Mouse (Mus musculus) layer of hippocampus, adult 9-11 months (tissue): ENCODE data around the gene Setdb1.

ENCODE experiments used
- DNase-seq: peaks from one replicate; pipeline ENCODE4 v3.0.0; 2022

The Setdb1 gene

GRCm38 (mm10) chr3:95318548-95318947, 38.5 kb downstream of the Setdb1 start:
- peak; percentile 62 for DNase-seq

DNA sequence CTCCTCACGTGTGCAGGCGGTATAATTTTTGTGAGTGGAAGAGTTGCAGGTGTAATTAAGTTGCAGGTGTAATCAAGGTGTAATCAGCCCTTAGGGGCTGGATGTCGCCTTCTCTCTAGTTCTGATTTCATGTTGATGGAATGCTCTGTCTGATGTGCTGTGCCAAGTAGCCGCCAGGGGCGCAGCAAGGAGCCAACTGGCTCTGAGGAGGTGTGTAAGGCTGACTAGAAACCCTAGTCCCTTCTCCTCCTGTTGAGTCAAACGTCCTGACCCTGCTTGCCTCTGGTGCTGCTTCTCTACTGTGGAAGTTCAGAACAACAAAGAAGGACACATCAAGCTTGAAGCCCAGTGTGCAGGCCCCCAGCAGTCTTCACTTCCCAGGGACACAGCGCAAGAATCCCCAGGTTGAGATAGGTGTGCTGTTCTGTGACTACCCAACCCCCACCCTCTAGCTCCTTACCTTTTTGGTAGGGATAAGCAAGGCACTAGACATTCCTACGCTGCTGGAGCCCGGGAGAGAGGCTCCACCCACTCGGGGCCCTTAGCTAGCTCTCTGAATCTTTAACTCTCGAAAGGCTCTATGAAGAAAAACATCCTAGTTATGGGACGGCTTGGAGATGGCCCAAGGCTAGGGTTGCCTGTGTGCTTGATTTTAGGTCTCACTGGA, 39.5 kb downstream of the Setdb1 start:
- DNase-seq, result peak; percentile 38

DNA sequence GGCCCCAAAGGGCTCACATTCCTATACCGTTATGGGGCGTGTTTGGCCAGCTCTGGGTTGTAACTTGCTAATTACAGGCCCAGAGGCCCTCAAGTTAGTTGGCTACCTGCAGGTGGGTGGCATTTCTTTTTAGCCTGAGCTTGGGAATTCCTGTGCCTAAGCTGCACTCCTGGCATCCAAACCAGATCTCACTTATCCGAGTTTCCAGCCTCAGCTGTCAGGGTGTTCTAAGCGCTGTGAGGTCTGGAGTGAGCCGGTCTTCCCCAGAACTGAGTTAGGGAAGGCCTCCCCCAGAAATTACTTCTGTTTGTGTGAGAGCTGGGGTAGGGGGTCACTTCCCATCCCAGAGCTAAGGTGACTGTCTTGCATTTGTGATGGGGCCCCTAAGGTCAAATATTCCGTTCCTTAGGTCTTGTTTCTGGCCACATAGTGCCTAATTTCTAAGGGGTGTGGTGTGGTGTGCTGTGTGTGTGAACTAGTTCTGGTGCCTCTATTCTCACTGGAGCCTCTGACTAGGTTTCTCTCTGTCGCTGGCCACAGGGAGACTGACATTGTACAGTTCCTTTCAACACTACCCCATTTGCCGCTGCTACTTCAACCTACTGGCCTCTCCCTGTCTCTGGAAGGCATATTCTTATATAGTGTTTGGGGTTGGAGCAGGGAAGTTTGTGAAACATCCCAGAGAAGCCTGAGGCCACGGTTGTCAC, 41.0 kb downstream of the Setdb1 start:
- no peak for DNase-seq

- DNase-seq, result peak; percentile 72
These were observed 41.7 kb downstream of the Setdb1 start for GRCm38 (mm10) chr3:95315094-95315843.

DNA sequence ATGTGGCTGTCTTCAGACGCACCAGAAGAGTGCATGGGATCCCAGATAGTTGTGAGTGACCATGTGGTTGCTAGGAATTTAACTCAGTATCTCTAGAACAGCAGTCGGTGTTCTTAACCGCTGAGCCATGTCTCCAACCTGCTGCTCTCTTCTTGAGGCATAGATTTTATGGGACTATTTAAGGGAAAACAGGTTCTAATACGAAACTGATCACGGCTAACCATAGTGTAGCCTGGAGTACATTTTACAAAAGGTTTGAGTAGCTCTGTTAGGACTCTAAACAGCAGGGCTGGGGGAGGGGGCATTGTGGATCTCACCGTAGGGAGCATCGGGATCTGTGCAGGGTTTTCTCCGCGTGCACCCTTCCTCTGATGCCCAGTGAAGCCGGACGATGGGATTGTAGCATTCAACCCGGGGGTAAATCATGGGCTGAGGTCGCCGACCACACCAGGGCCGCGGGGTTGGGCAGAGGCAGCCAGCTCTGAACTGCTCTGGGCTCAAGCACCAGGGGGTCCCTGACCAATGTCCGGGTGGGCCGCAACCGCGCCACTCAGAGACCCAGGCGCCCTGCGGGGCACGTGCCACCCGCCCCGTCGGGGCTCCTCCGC, 42.4 kb downstream of the Setdb1 start, which contains the start of gene Cers2:
Cers2 (plus strand) TSS at position 306 of the 608 bp plus-strand sequence.
- no peak for DNase-seq

- DNase-seq, result no peak
These were observed 42.9 kb downstream of the Setdb1 start for GRCm38 (mm10) chr3:95314075-95314474.

DNA sequence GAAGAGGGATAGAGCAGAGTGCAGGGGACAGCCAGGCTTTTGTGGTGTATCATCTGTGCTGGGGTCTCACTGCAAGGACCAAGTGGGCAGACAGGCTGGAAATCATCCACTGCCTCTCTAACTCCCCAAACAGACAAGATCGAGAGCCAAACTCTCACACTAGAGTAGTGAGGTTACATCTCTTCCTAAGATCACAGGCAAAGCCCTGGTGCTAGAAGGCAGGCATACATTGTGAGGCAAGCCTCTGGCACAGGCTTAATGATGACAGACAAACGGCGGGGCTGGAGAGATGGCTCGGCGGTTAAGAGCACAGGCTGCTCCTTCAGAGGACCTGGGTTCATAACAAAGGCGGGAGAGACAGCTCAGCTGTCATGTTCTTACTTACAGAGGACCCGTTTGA, 43.5 kb downstream of the Setdb1 start:
- no peak for DNase-seq

- peak; percentile 27 for DNase-seq
These were observed 44.4 kb downstream of the Setdb1 start for GRCm38 (mm10) chr3:95312623-95313022.

GRCm38 (mm10) chr3:95310968-95311882, 45.8 kb downstream of the Setdb1 start:
- DNase-seq, result peak; percentile 69

DNA sequence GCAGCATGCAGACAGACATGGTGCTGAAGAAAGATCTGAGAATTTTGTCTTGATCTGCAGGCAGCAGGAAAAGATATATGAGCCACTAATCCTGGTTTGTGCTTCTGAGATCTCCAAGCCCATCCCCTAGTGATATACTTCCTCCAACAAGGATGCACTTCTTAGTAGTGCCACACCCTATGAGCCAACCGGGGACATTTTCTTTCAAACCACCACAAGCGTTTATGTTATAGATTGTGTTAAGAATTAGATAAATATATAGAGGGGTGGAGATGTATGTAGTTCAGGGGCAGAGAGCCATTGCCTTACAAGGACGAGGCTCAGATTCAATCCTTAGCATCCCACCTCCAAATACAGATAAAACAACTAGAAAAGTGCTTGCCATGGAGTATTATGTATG, 46.5 kb downstream of the Setdb1 start:
- DNase-seq, result no peak

GRCm38 (mm10) chr3:95307100-95307499, 49.9 kb downstream of the Setdb1 start, which contains the start of gene Anxa9:
Gene Anxa9 (minus strand): TSS chr3:95307176.
- no peak for DNase-seq

- no peak for DNase-seq
These were observed 50.8 kb downstream of the Setdb1 start for GRCm38 (mm10) chr3:95306244-95306643.

- DNase-seq, result no peak
These were observed 55.7 kb downstream of the Setdb1 start for GRCm38 (mm10) chr3:95301204-95301796.

GRCm38 (mm10) chr3:95298018-95298417, 59.0 kb downstream of the Setdb1 start:
- DNase-seq, result no peak

GRCm38 (mm10) chr3:95296103-95296469, 60.9 kb downstream of the Setdb1 start:
- DNase-seq, result no peak

DNA sequence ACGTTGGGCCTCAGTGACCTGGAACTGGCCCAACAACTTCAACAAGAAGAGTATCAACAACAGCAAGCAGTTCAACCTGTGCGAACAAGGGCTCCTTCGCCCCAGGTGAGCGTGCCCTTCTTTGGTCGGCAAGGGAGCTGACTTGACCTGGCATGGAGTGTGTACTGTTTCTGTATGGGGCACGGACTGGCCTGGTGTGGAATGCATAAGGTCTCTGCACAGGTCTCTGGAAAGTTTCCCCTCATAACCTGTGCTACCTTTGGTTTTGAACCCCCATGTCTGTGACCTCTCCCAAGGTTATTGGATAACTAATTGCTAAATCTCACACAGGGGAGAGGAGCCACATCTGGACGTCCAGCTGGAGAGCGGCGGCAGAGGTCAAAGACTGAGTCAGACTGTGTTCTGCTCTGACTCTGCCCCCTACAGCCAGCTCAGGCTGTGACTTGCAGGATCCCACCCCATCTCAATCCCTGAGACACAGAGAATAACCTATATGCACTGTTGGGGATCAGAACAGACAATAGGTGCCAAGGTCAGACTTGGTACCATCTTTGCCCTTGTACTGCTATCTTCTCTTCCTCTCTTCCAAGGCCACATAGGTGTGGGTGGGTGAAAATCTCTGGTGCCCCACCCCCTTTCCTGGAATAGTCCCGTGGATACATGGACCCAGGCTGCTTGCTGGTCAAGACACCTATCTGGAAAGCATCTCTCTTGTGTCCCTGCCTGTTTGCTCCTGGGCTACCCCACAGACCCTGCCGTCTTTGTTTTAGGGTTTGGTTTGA, 61.5 kb downstream of the Setdb1 start:
- DNase-seq, result no peak

DNA sequence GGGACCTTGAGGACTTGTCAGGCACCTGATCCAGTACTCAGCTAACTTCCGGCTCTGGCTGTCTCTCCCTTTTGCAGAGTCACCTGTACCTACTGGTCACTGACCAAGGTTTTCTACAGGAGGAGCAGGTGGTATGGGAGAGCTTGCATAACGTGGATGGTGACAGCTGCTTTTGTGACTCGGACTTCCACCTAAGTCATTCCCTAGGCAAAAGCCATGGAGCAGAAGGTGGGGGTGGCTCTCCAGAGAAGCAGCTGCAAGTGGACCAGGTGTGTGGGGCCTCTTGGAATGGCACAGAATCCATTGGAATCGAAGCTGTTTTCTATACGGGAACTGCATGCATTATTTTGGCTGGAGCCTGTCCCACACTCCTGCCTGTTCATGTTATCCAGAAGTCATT, 62.3 kb downstream of the Setdb1 start:
- no peak for DNase-seq

GRCm38 (mm10) chr3:95294316-95294715, 62.7 kb downstream of the Setdb1 start:
- DNase-seq, result no peak

DNA sequence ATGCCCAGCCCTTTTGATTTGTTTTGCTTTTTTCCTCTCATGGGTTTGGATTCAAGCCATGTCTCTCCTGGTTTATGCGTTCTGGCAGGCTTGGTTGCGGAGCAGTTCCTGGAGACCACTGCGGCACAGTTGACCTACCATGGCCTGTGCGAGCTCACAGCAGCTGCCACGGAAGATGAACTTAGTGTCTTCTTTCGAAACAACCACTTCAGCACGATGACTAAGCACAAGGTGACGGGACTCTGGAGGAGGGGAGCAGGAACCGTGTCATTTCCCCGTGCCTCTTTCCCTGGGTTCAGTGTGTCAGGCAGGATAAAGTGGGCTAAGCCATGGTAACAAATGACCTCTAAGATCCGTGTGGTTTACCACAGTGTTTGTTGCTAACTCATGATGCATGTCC, 63.5 kb downstream of the Setdb1 start:
- no peak for DNase-seq

DNA sequence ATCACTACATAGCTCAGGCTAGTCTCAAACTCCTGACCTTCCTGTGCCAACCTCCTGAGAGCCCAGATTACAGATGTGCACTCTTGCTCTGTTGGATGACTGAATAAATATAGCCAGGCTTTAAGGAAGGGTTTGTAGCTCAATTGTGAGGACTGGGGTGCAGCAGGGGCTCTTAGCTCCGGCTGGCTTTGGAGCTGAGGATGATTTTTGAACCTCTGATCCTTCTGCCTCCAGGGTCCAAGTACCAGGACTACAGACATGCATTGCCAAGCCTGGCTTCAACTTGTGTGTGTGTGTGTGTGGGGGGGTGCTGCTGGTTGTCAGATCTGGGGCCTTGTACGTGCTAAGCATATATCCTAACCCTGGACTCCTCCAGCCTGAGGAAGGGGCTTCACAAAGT, 64.1 kb downstream of the Setdb1 start:
- no peak for DNase-seq

GRCm38 (mm10) chr3:95291041-95291440, 66.0 kb downstream of the Setdb1 start:
- no peak for DNase-seq
